Mouse (Mus musculus) bone marrow macrophage, adult 2 months (primary cell): ENCODE data around the gene Snn. TPM values are rescaled to one million over a fixed set of nuclear protein-coding genes. Genes with fewer than 3 reads are reported as not detected.
A peak's percentile ranks its signal among the peaks of the same experiment; 100 is the strongest.
"Not testable (repeated sequence)": the region's sequence is repeated elsewhere in the genome, so short reads cannot be mapped to it uniquely, and the experiment has no call there.

ENCODE experiments used
- H3K27ac ChIP-seq: 2 replicates; pipeline ENCODE4 v1.5.1; 2012; ENCODE audit warnings: low read depth, low read length; ENCODE audit not compliant: insufficient read depth
- H3K4me1 ChIP-seq: 2 replicates; pipeline ENCODE4 v1.6.1; 2012; ENCODE audit warnings: low read length; ENCODE audit not compliant: control insufficient read depth, insufficient read depth
- H3K4me3 ChIP-seq: 2 replicates; pipeline ENCODE4 v1.5.1; 2012; ENCODE audit warnings: mild to moderate bottlenecking, low read length, moderate library complexity; ENCODE audit not compliant: insufficient read depth
- CTCF ChIP-seq: IDR thresholded peaks from 2 replicates; pipeline ENCODE4 v1.5.1; 2012; ENCODE audit warnings: low read depth, mild to moderate bottlenecking, low read length, moderate library complexity
- POLR2A ChIP-seq: IDR thresholded peaks from 2 replicates; pipeline ENCODE4 v1.6.1; 2012; ENCODE audit warnings: mild to moderate bottlenecking, low read depth, low read length, borderline replicate concordance
- polyA plus RNA-seq: library from polyadenylated mRNA; stranded (reverse); fragments of >200 nt; gene quantifications from 2 replicates; pipeline ENCODE4 v1.2.4, GENCODE M21; 2012; ENCODE audit not compliant: missing spikeins, insufficient read depth, insufficient read length

The Snn gene
- 0.73 and 1.2 TPM in 2 replicates for polyA plus RNA-seq

GRCm38 (mm10) chr16:11060645-11061044, at the start of gene Snn:
Gene Snn (plus strand): TSS chr16:11060945.
- TF ChIP-seq POLR2A (no peak), CTCF (no peak)
- peaks cover 13% of the 10 kb centered on the region for H3K4me1 ChIP-seq
- H3K27ac ChIP-seq = no peak within 1 kb of the TSS
- H3K4me3 ChIP-seq = no peak within 1 kb of the TSS

GRCm38 (mm10) chr16:11011206-11011605, 49.5 kb upstream of the Snn start:
- Histone ChIP-seq H3K4me1 (peaks cover 82% of the 10 kb centered on the region), H3K4me3 (no peak overlapping the region), H3K27ac (no peak overlapping the region)
- TF ChIP-seq POLR2A (no peak), CTCF (no peak)

GRCm38 (mm10) chr16:11011939-11012338, 48.8 kb upstream of the Snn start:
- Histone ChIP-seq H3K4me1 (peaks cover 80% of the 10 kb centered on the region), H3K27ac (peak overlapping the region; percentile 63), H3K4me3 (no peak overlapping the region)
- TF ChIP-seq CTCF = no peak
- no peak for TF ChIP-seq POLR2A

DNA sequence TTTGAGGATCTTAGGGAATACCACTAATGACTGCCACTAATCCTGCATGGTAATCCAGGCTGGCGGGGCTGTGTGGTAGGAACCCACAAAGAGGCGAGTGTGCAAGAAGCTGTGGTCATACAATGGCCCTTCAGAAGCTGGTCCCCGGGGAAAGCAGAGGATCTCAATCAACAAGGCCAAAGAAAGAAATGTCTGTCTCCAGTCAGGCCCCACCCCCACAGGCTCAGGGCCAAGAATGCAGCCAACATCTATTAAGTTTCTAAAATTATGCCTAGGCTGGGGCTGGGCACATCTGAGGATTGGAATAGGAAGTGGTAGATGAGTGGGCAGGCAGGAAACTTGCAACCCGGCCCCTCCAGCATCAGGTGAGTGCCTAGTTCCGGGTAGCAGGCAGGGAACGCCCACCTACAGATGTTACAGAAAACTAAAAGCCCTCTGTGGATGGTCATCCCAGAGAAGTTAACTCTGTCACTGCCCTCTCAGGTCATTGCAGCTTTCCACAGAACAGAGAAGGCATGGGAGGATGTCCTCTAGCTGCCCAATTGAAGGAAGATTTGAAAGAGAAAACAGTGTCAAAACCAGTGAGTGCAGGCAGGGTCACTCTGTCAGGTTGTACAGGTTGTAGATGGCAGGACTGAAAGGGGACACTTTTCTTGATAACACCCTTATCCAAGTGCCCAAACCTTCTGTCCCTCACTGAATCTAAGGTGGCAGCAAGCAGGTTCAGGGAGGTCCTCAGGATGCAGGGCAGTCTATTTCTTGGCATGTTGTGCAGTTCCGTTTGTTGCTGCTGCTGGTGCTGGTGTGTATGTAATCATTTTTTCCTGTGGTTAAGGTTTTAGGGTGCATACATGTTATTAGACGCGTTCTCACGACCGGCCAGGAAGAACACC, 47.9 kb upstream of the Snn start:
- no peak for TF ChIP-seq POLR2A
- TF ChIP-seq CTCF = no peak
- H3K4me3 ChIP-seq = no peak overlapping the region
- peak overlapping the region; percentile 63 for H3K27ac ChIP-seq
- H3K4me1 ChIP-seq = peaks cover 75% of the 10 kb centered on the region

DNA sequence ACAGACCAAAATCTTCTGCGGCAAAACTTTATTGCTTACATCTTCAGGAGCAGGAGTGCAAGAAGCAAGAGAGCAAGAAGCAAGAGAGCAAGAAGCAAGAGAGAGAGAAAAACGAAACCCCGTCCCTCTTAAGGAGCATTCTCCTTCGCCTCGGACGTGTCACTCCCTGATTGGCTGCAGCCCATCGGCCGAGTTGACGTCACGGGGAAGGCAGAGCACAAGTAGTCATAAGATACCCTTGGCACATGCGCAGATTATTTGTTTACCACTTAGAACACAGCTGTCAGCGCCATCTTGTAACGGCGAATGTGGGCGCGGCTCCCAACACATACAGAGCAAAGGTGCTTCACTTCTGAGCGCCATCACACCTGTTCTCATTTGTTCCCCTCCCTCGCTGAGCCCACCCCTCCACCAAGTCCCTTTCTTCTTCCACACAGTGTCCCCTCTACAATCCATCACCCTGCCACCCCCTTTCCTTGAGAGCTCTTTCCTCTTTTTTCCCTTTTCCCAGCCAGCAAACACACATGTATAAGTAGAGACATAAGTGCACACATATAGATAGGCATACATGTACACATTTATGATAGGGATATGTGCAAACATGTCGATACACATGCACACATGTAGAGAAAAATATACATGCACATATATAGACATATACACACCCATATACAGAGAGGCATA, 47.1 kb upstream of the Snn start:
- H3K27ac ChIP-seq = peak overlapping the region; percentile 63
- peaks cover 78% of the 10 kb centered on the region for H3K4me1 ChIP-seq
- H3K4me3 ChIP-seq = not testable (repeated sequence)

- Histone ChIP-seq H3K4me1 (peaks cover 70% of the 10 kb centered on the region), H3K4me3 (no peak overlapping the region), H3K27ac (peak overlapping the region; percentile 51)
- TF ChIP-seq CTCF (no peak), POLR2A (no peak)
These were observed 46.3 kb upstream of the Snn start for GRCm38 (mm10) chr16:11014407-11014806.

- Histone ChIP-seq H3K4me3 (no peak overlapping the region), H3K27ac (no peak overlapping the region), H3K4me1 (peaks cover 54% of the 10 kb centered on the region)
- TF ChIP-seq POLR2A (no peak), CTCF (no peak)
These were observed 44.4 kb upstream of the Snn start for GRCm38 (mm10) chr16:11016353-11016752.

DNA sequence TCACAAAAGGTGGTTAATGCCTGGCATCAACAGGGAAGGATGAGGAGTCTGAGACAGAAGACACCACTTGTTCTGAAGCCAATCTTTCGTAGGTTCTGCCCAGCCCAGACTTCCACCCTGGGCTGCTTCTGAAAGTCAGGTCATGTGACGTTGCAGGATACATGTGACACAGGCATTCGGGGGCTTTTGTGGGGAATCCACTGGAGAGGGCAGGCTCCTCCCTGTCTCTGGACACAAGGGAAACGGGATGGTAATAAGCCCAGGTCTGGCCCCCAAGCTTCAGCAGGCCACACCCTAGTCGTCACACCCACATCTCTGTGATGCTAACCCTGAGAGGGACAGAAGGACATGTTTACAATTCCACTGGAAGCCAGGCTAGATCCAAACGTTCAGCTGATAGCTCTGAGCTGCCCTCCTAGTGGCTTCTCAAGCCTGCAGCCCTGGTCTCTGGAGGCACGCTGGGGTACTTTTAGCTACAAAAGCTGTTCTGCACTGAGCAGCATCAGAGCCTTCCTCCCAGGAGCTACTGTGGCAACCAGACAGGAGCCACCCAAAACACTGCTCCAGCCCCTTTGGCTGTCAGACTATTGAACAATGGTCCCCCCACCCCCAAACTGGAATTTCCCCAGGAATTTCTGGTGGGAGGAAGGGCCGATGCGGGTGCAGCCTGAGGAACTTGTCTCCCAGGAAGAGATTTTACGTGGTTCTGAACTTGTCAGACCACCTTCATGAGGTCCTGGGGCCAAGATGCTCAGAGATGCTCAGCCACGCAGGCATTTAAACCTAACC, 42.7 kb upstream of the Snn start:
- no peak overlapping the region for H3K4me3 ChIP-seq
- TF ChIP-seq POLR2A = no peak
- TF ChIP-seq CTCF = no peak
- H3K4me1 ChIP-seq = peaks cover 41% of the 10 kb centered on the region
- peak overlapping the region; percentile 42 for H3K27ac ChIP-seq

DNA sequence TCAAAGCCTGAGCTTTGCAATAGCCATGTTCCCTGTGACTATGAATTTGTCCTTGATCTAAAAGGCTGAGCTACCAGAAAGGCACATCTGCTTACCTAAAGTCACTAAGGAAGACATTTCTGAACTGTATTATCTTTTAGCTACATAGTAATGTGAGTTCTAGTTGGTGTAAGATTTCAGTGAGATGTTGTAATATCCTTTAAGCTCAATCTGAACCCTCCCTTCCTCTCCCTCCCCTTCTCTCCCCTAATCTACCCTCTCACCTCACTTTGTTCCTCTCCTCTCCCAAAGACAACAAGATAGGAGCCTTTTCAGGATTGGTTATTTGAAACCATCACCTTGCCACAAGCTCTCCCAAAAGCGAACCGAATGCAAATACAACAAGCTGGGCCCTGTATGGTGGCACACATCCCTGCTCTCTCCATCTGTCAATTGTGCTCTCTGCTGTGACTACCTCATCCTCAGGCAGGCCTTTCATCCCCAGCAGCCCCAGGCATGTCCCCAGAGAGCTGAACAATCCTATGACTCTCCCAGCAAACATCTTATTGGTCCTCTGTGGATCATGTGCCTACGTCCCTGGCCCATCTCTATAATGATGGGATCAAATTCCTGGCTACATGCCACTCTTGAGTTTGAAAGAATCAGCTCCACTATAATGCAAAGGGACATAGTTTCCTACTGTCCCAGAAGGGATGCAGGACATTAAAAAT, 39.2 kb upstream of the Snn start:
- no peak for TF ChIP-seq POLR2A
- TF ChIP-seq CTCF = no peak
- Histone ChIP-seq H3K4me1 (peaks cover 21% of the 10 kb centered on the region), H3K27ac (no peak overlapping the region), H3K4me3 (no peak overlapping the region)

GRCm38 (mm10) chr16:11022113-11022489, 38.6 kb upstream of the Snn start:
- TF ChIP-seq POLR2A = no peak
- no peak for TF ChIP-seq CTCF
- H3K27ac ChIP-seq = no peak overlapping the region
- peaks cover 20% of the 10 kb centered on the region for H3K4me1 ChIP-seq
- H3K4me3 ChIP-seq = no peak overlapping the region
